Mouse (Mus musculus) small intestine, adult 2 months (tissue): ENCODE measurements around the gene Gli2.

Experiments used
- CTCF ChIP-seq: fragments of 200-500 bp; IDR thresholded peaks from 2 replicates; pipeline ENCODE4 v1.5.1; 2012; ENCODE audit warnings: low read depth, mild to moderate bottlenecking, control low read depth, inconsistent platforms, low read length, moderate library complexity, mixed read lengths; ENCODE audit not compliant: insufficient replicate concordance, insufficient read length; ENCODE audit errors: extremely low read depth
- POLR2A ChIP-seq: fragments of 200-500 bp; IDR thresholded peaks from 2 replicates; pipeline ENCODE4 v1.6.1; 2012; ENCODE audit warnings: low read depth, mild to moderate bottlenecking, control low read depth, inconsistent platforms, low read length, moderate library complexity

- TF ChIP-seq CTCF, result no peak
- no peak for TF ChIP-seq POLR2A
Measured at GRCm38 (mm10) chr1:119056491-119056890, 3.1 kb upstream of the Gli2 start.
